ENCODE assay signal across 16 mouse cellular contexts in the genomic region with DNA sequence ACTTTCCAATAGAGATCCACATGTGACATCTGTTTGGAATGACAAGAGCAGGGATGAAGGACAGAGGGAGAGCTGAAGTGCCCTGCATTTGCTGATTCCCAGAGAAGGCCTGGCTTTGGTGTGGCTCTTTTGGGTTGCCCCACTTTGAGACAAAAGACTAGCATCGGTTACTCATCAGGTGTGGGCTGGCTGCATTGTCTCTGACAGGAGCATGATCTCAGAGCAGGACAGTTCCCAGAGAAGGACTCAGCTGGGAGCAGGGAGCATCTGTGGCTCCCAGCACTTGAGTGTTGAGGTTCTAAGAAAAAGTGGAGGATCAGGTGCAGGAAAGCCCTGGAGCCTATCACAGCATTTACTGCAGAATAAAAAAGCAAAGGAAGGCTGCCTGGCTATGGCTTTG.
"Had no signal": no experiment of that assay in that cellular context is flagged by ENCODE, and none has a peak within 500 bp of the region (broad histone marks: within the 10 kb centered on the region; RNA-seq: fewer than 3 reads in every experiment).

No protein-coding gene starts in this region.

- H3K9ac ChIP-seq: neural tube, embryonic 13.5 days; neural tube, embryonic 15.5 days; stomach, embryonic 15.5 days had no signal

- H3K27me3 ChIP-seq: neural tube, embryonic 13.5 days; neural tube, embryonic 15.5 days; stomach, embryonic 15.5 days had no signal

- H3K9me3 ChIP-seq: neural tube, embryonic 13.5 days; neural tube, embryonic 15.5 days; stomach, embryonic 15.5 days had no signal

- H3K36me3 ChIP-seq: neural tube, embryonic 13.5 days; neural tube, embryonic 15.5 days; stomach, embryonic 15.5 days had no signal

- H3K4me1 ChIP-seq: neural tube, embryonic 15.5 days; stomach, embryonic 15.5 days had no signal

- H3K27ac ChIP-seq: neural tube, embryonic 13.5 days; neural tube, embryonic 15.5 days; stomach, embryonic 15.5 days; stomach, postnatal 0 days had no signal

- H3K4me3 ChIP-seq: neural tube, embryonic 13.5 days; neural tube, embryonic 15.5 days; stomach, embryonic 15.5 days had no signal

- DNase-seq: retina, postnatal 1 day; right cerebral cortex, adult 18-20 months; right cerebral cortex, postnatal 14 days; right cerebral cortex, postnatal 25 days; right cerebral cortex, postnatal 4 days; spleen, adult 18-20 months; thymus, adult 18-20 months; thymus, adult 2 months; thymus, postnatal 14 days; thymus, postnatal 25 days; thymus, postnatal 36 days; thymus, postnatal 4 days had no signal

- H3K4me2 ChIP-seq: neural tube, embryonic 13.5 days; neural tube, embryonic 15.5 days; stomach, embryonic 15.5 days had no signal
